Mouse (Mus musculus): ENCODE measurements around the gene Olfr281. TPM values are rescaled to one million over a fixed set of nuclear protein-coding genes. Genes with fewer than 3 reads are reported as not detected.
A peak's percentile ranks its signal among the peaks of the same experiment; 100 is the strongest.

The Olfr281 gene
- total RNA-seq, 1 experiment = not detected

DNA sequence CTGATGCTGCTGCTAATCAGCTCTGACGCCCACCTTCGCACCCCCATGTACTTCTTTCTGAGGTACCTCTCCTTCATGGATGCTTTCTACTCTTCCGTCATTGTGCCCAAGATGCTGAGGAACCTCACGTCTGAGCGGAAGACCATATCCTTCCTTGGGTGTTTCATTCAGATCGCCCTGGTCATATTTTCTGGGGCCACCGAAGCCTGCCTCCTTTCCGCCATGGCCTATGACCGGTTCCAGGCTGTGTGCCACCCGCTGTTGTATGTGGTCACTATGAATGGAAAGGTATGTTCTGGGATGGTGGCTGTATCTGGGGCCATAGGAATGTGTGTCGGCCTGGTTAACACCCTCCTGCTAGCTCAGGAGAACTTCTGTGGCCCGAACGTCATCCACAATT, 19.2 kb downstream of the Olfr281 start:
- H3K4me1 ChIP-seq (ENCODE audit: control insufficient read depth in 2 of 2, insufficient read depth in 2 of 2, low read length in 2 of 2, poor library complexity in 1 of 2) = no peaks in the 10 kb centered on the region
- H3K9me3 ChIP-seq (ENCODE audit: control insufficient read depth, insufficient read depth, low read depth, low read length) = no peaks in the 10 kb centered on the region
- no peaks in the 10 kb centered on the region for H3K36me3 ChIP-seq (ENCODE audit: control insufficient read depth, insufficient read depth, low read length, poor library complexity, severe bottlenecking)
- in situ Hi-C loops (cut with MboI; ENCODE audit: low sequenced_read_pairs in 2 of 2, unreplicated experiment in 2 of 2) = no loop called here
- no peak overlapping the region for H3K27ac ChIP-seq (ENCODE audit: insufficient read depth, low read depth, low read length, poor library complexity, severe bottlenecking)
- no peak for DNase-seq (ENCODE audit: low read depth, low spot score)
- no peak overlapping the region for H3K4me3 ChIP-seq (ENCODE audit: insufficient read depth in 1 of 2, low read depth in 1 of 2, low read length in 2 of 2, poor library complexity in 1 of 2, severe bottlenecking in 1 of 2)
- H3K9ac ChIP-seq (ENCODE audit: insufficient read depth, low read depth, low read length, poor library complexity, severe bottlenecking) = no peak overlapping the region
- TF ChIP-seq HCFC1 (IDR thresholded peaks at IDR 0.05; ENCODE audit: borderline replicate concordance, insufficient read depth, low read length) (no peak), CHD2 (IDR thresholded peaks at IDR 0.05; ENCODE audit: low read depth, low read length) (no peak), ZC3H11A (IDR thresholded peaks at IDR 0.05; ENCODE audit: borderline replicate concordance, low read depth, low read length) (no peak), ZNF384 (IDR thresholded peaks at IDR 0.05; ENCODE audit: low read depth, low read length) (no peak), MAFK (IDR thresholded peaks at IDR 0.05; ENCODE audit: insufficient read depth, low read depth, low read length) (no peak)

DNA sequence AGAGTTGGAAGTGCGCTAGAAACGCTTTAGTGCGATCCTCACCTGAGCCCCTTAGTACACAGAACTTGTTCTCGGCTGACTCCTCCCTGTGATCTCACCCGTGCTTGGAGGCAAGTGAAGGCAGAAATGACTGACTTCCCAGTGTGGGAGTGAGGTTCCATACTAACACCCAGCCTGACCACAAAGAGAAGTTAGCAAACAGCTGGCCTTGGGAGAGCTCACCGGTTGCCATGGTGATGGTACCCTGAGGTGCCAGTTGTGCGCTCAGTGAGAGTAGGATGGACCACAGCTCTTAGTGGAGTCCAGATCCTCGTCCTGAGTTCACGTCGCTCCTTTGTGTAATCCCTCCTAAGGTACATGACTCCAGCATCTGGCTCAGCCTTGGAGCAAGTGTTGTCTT, 22.6 kb downstream of the Olfr281 start:
- Histone ChIP-seq H3K9me3 (ENCODE audit: control insufficient read depth, insufficient read depth, low read depth, low read length) (no peaks in the 10 kb centered on the region), H3K9ac (ENCODE audit: insufficient read depth, low read depth, low read length, poor library complexity, severe bottlenecking) (no peak overlapping the region), H3K36me3 (ENCODE audit: control insufficient read depth, insufficient read depth, low read length, poor library complexity, severe bottlenecking) (no peaks in the 10 kb centered on the region), H3K4me1 (ENCODE audit: control insufficient read depth in 2 of 2, insufficient read depth in 2 of 2, low read length in 2 of 2, poor library complexity in 1 of 2) (no peaks in the 10 kb centered on the region; a peak in 1 of 4 replicates), H3K4me3 (ENCODE audit: insufficient read depth in 1 of 2, low read depth in 1 of 2, low read length in 2 of 2, poor library complexity in 1 of 2, severe bottlenecking in 1 of 2) (no peak overlapping the region), H3K27ac (ENCODE audit: insufficient read depth, low read depth, low read length, poor library complexity, severe bottlenecking) (no peak overlapping the region)
- in situ Hi-C loops (cut with MboI; ENCODE audit: low sequenced_read_pairs in 2 of 2, unreplicated experiment in 2 of 2) = no loop called here
- TF ChIP-seq CHD2 (IDR thresholded peaks at IDR 0.05; ENCODE audit: low read depth, low read length) = no peak
- TF ChIP-seq MAFK (IDR thresholded peaks at IDR 0.05; ENCODE audit: insufficient read depth, low read depth, low read length) = no peak
- TF ChIP-seq ZC3H11A (IDR thresholded peaks at IDR 0.05; ENCODE audit: borderline replicate concordance, low read depth, low read length) = no peak
- no peak for TF ChIP-seq ZNF384 (IDR thresholded peaks at IDR 0.05; ENCODE audit: low read depth, low read length)
- TF ChIP-seq HCFC1 (IDR thresholded peaks at IDR 0.05; ENCODE audit: borderline replicate concordance, insufficient read depth, low read length) = no peak
- no peak for DNase-seq (ENCODE audit: low read depth, low spot score)

DNA sequence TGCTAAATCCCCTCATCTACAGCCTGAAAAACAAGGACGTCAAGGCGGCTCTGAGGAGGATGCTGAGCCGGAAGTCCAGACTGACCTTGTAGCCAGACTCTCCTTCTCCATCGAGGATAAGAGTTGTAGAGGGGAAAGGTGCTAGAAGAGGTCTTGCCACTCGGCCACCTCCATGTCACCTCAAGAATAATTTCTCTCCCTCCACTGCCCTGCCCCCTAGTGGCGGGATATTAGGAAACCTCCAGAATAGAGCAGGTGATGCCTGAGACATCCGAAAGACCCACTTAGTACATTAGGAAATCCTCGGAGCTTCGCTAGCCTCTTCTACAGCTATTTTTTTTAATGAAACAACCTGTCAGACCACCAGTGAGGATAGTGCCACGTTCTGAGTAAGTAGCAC, 23.0 kb downstream of the Olfr281 start:
- Histone ChIP-seq H3K9me3 (ENCODE audit: control insufficient read depth, insufficient read depth, low read depth, low read length) (no peaks in the 10 kb centered on the region), H3K4me3 (ENCODE audit: insufficient read depth in 1 of 2, low read depth in 1 of 2, low read length in 2 of 2, poor library complexity in 1 of 2, severe bottlenecking in 1 of 2) (no peak overlapping the region), H3K27ac (ENCODE audit: insufficient read depth, low read depth, low read length, poor library complexity, severe bottlenecking) (no peak overlapping the region), H3K36me3 (ENCODE audit: control insufficient read depth, insufficient read depth, low read length, poor library complexity, severe bottlenecking) (no peaks in the 10 kb centered on the region), H3K9ac (ENCODE audit: insufficient read depth, low read depth, low read length, poor library complexity, severe bottlenecking) (no peak overlapping the region), H3K4me1 (ENCODE audit: control insufficient read depth in 2 of 2, insufficient read depth in 2 of 2, low read length in 2 of 2, poor library complexity in 1 of 2) (no peaks in the 10 kb centered on the region; a peak in 1 of 4 replicates)
- in situ Hi-C loops (cut with MboI; ENCODE audit: low sequenced_read_pairs in 2 of 2, unreplicated experiment in 2 of 2) = no loop called here
- DNase-seq (ENCODE audit: low read depth, low spot score) = peak; percentile 54
- no peak for TF ChIP-seq MAFK (IDR thresholded peaks at IDR 0.05; ENCODE audit: insufficient read depth, low read depth, low read length)
- no peak for TF ChIP-seq HCFC1 (IDR thresholded peaks at IDR 0.05; ENCODE audit: borderline replicate concordance, insufficient read depth, low read length)
- TF ChIP-seq ZNF384 (IDR thresholded peaks at IDR 0.05; ENCODE audit: low read depth, low read length) = no peak
- no peak for TF ChIP-seq CHD2 (IDR thresholded peaks at IDR 0.05; ENCODE audit: low read depth, low read length)
- no peak for TF ChIP-seq ZC3H11A (IDR thresholded peaks at IDR 0.05; ENCODE audit: borderline replicate concordance, low read depth, low read length)

DNA sequence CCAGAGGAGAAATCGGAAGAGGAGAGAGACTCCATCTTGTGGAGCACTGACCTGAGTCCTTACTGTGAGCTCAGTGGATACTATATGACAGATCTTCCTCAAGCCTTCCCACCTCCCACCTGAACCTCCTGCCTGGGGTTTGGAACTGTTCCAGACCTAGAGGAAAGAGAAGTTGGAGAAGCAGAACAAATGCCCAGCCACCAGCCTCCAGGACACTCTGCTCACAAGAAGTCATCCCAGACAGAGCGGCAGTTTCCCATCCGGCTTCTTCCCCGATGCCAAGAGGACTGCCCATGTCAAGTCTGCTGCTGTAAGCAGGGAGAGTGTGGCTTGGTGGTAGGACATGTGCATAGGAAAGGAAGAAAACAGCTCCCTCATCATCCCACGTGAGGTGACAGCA, 23.9 kb downstream of the Olfr281 start:
- Histone ChIP-seq H3K4me1 (ENCODE audit: control insufficient read depth in 2 of 2, insufficient read depth in 2 of 2, low read length in 2 of 2, poor library complexity in 1 of 2) (no peaks in the 10 kb centered on the region; a peak in 1 of 4 replicates), H3K4me3 (ENCODE audit: insufficient read depth in 1 of 2, low read depth in 1 of 2, low read length in 2 of 2, poor library complexity in 1 of 2, severe bottlenecking in 1 of 2) (no peak overlapping the region), H3K36me3 (ENCODE audit: control insufficient read depth, insufficient read depth, low read length, poor library complexity, severe bottlenecking) (no peaks in the 10 kb centered on the region), H3K9me3 (ENCODE audit: control insufficient read depth, insufficient read depth, low read depth, low read length) (no peaks in the 10 kb centered on the region), H3K9ac (ENCODE audit: insufficient read depth, low read depth, low read length, poor library complexity, severe bottlenecking) (no peak overlapping the region), H3K27ac (ENCODE audit: insufficient read depth, low read depth, low read length, poor library complexity, severe bottlenecking) (no peak overlapping the region)
- TF ChIP-seq ZC3H11A (IDR thresholded peaks at IDR 0.05; ENCODE audit: borderline replicate concordance, low read depth, low read length) (no peak), CHD2 (IDR thresholded peaks at IDR 0.05; ENCODE audit: low read depth, low read length) (no peak)
- no peak for DNase-seq (ENCODE audit: low read depth, low spot score)
- in situ Hi-C loops (cut with MboI; ENCODE audit: low sequenced_read_pairs in 2 of 2, unreplicated experiment in 2 of 2) = no loop called here

DNA sequence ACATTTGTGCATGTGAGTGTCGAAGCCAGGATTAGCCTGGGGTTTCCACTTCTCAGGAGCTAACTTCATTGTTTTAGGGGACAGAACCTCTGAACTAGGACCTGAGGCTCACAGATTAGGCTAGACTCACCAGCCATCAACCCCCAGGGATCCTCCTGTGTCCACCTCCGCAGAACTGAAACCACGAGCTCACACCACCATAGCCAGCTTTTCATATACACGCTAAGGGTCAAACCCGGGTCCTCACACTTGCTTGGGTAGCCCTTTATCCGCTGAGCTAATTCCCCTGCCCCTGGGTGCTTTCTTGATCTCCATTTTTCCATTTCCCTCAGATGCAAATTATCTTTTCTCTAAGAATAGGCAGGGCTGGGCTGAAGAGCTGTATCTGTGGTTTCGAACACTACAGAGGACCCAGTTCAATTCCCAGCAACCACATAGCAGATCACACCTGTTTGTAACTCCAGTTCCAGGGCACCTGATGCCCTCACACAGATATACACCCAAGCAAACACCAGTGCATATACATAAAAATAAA, 27.2 kb downstream of the Olfr281 start:
- H3K4me1 ChIP-seq (ENCODE audit: control insufficient read depth in 2 of 2, insufficient read depth in 2 of 2, low read length in 2 of 2, poor library complexity in 1 of 2) = no peaks in the 10 kb centered on the region; a peak in 1 of 4 replicates
- no peaks in the 10 kb centered on the region for H3K9me3 ChIP-seq (ENCODE audit: control insufficient read depth, insufficient read depth, low read depth, low read length)
- no peaks in the 10 kb centered on the region for H3K36me3 ChIP-seq (ENCODE audit: control insufficient read depth, insufficient read depth, low read length, poor library complexity, severe bottlenecking)
- H3K27ac ChIP-seq (ENCODE audit: insufficient read depth, low read depth, low read length, poor library complexity, severe bottlenecking) = no peak overlapping the region
- TF ChIP-seq CHD2 (IDR thresholded peaks at IDR 0.05; ENCODE audit: low read depth, low read length) (no peak), ZNF384 (IDR thresholded peaks at IDR 0.05; ENCODE audit: low read depth, low read length) (no peak), HCFC1 (IDR thresholded peaks at IDR 0.05; ENCODE audit: borderline replicate concordance, insufficient read depth, low read length) (no peak), MAFK (IDR thresholded peaks at IDR 0.05; ENCODE audit: insufficient read depth, low read depth, low read length) (no peak), ZC3H11A (IDR thresholded peaks at IDR 0.05; ENCODE audit: borderline replicate concordance, low read depth, low read length) (no peak)
- no peak overlapping the region for H3K4me3 ChIP-seq (ENCODE audit: insufficient read depth in 1 of 2, low read depth in 1 of 2, low read length in 2 of 2, poor library complexity in 1 of 2, severe bottlenecking in 1 of 2)
- in situ Hi-C loops (cut with MboI; ENCODE audit: low sequenced_read_pairs in 2 of 2, unreplicated experiment in 2 of 2) = no loop called here
- no peak overlapping the region for H3K9ac ChIP-seq (ENCODE audit: insufficient read depth, low read depth, low read length, poor library complexity, severe bottlenecking)
- no peak for DNase-seq (ENCODE audit: low read depth, low spot score)

Measured in ES-E14 (cell line).